Mouse (Mus musculus): ENCODE results near the gene Srrm4.
"Not testable (repeated sequence)": the region's sequence is repeated elsewhere in the genome, so short reads cannot be mapped to it uniquely, and the experiment has no call there.

Srrm4 gene

GRCm38 (mm10) chr5:116440251-116440650, 151.4 kb downstream of the Srrm4 start:
- DNase-seq (ENCODE audit: low spot score), result no peak

DNA sequence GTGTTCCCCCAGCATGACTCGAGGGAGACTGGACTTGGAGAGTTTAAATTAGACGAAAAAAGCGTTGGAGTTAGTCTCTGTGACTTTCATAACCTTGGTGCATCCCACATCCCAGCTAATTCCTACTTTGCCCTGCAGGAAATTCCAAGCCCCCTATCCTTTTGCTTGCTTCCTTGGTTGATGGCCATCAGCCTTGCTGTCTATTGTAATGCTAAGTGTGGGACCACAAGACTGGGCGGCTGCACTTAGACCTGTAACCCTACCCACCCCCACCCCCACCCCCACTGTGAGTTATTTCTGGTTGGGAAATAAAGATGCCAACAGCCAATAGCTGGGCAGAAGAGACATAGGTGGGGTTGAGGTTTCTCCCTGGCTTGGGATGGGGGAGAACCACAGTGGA, 153.3 kb downstream of the Srrm4 start:
- no peak for DNase-seq (ENCODE audit: low spot score)

DNA sequence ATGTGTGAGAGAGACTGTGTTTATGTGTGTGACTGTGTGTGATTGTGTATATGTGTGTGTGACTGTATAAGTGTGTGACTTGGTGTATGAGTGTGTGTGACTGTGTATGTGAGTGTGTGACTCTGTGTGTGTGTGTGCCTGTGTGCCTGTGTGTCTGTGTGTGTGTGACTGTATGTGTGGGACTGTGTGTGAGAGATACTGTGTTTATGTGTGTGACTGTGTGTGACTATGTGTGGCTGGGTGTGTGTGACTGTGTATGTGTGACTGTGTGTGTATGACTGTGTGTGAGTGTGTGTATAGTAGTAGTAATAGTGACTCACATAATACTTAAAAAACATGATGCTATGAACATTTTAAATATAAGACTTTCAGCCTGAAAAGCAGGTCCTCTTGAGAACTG, 155.5 kb downstream of the Srrm4 start:
- DNase-seq (ENCODE audit: low spot score), result no peak

- DNase-seq (ENCODE audit: low spot score), result no peak
Observed at GRCm38 (mm10) chr5:116434976-116435850, 156.4 kb downstream of the Srrm4 start.

GRCm38 (mm10) chr5:116432871-116433270, 158.7 kb downstream of the Srrm4 start:
- no peak for DNase-seq (ENCODE audit: low spot score)

GRCm38 (mm10) chr5:116426701-116427100, 164.9 kb downstream of the Srrm4 start:
- no peak for DNase-seq (ENCODE audit: low spot score)

- DNase-seq (ENCODE audit: low spot score), result not testable (repeated sequence)
Observed at GRCm38 (mm10) chr5:116425709-116426108, 165.9 kb downstream of the Srrm4 start.

DNA sequence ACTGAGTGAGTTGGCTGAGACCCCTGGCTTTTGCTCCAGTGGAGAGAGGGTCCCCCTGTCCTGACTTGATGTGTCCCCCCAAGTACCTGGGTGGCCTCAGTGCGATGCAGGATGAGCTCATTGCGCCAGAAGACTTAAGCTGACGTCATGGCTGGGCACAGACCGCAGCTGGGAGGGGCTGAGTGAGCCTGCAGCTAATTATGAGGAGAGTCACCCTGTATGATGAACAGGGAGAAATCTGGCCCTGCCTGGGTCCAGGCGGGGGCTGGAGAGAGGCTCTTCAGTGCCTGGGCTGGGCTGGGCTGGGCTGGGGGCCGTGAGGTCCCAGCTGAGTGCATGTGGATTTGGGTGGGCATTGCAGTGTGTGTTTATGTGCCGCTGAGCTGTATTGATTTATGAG, 166.3 kb downstream of the Srrm4 start:
- no peak for DNase-seq (ENCODE audit: low spot score)

DNA sequence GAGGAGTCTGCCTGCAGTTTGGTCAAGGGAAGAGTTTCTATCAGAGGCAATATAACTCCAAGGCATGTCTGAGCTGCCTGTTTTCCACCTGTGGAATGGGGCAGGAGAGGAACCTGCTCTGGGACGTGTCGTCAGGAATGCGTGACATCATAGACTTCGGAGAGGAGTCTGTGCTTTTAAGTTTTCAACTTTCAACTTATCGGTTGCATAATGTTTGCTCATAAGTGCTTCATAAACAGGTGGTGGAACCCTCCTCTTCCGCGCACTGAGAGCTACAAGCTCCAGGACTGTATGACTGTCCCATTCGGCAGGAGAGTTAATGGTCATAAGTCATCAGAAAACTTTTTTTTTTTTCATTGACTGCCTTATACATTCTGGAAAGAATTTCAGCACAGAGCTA, 167.9 kb downstream of the Srrm4 start:
- no peak for DNase-seq (ENCODE audit: low spot score)

- no peak for DNase-seq (ENCODE audit: low spot score)
Observed at GRCm38 (mm10) chr5:116422699-116423201, 168.9 kb downstream of the Srrm4 start, which contains the start of gene Hspb8. Hspb8 (minus strand) TSS chr5:116422864.

GRCm38 (mm10) chr5:116421791-116422481, 169.7 kb downstream of the Srrm4 start:
- no peak for DNase-seq (ENCODE audit: low spot score)

- DNase-seq (ENCODE audit: low spot score), result no peak
Observed at GRCm38 (mm10) chr5:116420759-116421225, 170.8 kb downstream of the Srrm4 start.

- DNase-seq (ENCODE audit: low spot score), result no peak
Observed at GRCm38 (mm10) chr5:116420213-116420612, 171.4 kb downstream of the Srrm4 start.

- no peak for DNase-seq (ENCODE audit: low spot score)
Observed at GRCm38 (mm10) chr5:116419322-116420045, 172.1 kb downstream of the Srrm4 start.

DNA sequence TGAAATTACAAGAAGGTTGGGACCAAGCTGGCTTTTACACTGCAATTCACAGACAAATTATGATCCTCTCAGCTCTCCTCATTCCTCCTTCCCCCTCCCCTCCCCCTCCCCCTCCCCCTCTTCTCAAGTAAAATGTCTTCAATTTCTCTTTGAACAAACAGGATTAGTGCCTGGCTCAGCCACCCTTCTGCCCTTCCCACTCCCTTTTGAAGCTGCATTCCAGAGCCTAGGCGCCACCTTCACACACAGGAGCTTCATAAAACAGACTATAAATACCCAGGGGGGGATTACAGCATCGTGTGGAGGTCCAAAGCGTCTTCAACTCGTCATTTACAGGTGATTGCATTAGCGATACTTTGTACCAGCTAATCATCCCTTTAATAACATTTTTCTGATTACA, 175.4 kb downstream of the Srrm4 start:
- no peak for DNase-seq (ENCODE audit: low spot score)

- DNase-seq (ENCODE audit: low spot score), result no peak
Observed at GRCm38 (mm10) chr5:116409689-116410590, 181.7 kb downstream of the Srrm4 start.

DNA sequence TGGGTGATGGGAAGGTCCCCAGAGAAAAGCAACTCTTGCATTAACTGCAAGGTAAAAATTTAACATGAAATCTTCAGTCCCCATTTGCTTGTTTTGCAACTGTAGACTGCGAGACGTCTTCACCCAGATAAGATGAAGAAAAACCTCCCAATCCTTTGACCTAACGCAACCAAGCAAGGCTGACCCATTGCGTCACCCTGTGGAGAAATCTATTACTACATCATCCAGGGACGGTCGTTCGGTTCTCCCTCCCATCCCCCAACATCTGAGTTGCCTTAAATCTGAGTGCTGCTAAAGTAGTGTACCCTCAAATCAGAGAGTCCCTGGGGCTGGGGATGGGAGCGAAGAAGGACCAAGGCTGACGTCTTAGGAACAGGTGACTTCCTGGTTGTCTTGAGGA, 182.7 kb downstream of the Srrm4 start:
- no peak for DNase-seq (ENCODE audit: low spot score)

DNA sequence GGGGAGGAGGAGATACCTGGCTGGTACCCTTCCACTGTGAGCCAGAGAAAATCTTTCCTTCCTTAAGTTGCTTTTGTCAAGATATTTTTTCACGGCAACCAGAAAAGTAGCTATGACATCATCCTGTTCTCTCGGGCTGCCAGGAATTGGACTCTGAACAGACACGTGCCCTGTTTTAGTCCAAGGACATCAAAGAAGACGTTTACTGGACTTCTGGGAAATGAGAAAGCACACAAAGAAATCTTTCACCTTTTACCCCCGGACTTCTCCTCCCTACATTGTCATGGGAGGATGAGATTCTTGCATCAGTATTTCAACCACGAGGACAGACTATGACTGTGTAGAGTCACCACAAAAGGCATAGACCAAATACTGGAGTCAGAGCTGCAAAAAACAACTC, 183.7 kb downstream of the Srrm4 start:
- no peak for DNase-seq (ENCODE audit: low spot score)

DNA sequence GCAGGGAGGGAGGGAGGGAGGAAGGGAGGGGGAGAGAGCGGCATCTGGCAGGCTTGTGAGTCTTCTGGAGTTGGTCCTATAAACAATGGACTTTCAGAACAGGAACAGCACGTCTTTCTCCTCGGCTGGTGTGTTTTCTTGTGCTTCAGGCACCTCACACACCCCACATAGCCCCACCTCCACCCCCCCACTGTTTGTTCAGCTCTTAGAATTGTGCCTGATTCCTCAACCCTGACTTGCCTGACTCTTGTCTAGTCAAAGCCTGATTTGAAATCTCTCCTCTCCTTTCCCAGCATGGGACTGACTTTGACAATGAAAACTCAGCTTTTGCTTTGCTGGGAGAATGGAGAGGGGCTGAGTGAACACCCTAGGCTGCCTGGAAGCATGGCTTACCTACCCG, 184.3 kb downstream of the Srrm4 start:
- DNase-seq (ENCODE audit: low spot score), result no peak

- no peak for DNase-seq (ENCODE audit: low spot score)
Observed at GRCm38 (mm10) chr5:116406507-116406906, 185.1 kb downstream of the Srrm4 start.

DNA sequence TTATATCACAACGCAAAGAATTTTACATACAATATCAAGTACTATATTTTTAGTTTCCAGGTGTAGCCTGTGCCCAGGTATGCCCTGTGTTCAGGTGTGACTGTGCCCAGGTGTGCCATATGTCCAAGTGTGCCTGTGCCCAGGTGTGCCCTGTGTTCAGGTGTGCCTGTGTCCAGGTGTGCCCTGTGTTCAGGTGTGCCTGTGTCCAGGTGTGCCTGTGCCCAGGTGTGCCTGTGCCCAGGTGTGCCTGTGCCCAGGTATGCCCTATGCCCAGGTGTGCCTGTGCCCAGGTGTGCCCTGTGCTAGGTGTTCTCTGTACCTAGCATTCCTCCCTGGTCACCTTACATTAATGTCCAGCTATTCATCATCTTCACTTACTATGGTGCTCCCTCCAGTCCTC, 185.7 kb downstream of the Srrm4 start:
- no peak for DNase-seq (ENCODE audit: low spot score)
